Mouse (Mus musculus) liver, adult 2 months (tissue): ENCODE data around the gene Fuca1. TPM values are rescaled to one million over a fixed set of nuclear protein-coding genes. Genes with fewer than 3 reads are reported as not detected.
"Not testable (repeated sequence)": the region's sequence is repeated elsewhere in the genome, so short reads cannot be mapped to it uniquely, and the experiment has no call there.

Experiments used
- DNase-seq: peaks from one replicate; pipeline ENCODE4 v3.0.0-alpha.2; 2011; ENCODE audit warnings: low read depth, low spot score; ENCODE audit errors: extremely low read depth
- H3K27ac ChIP-seq: fragments of 200-500 bp; replicated peaks from 2 replicates; pipeline ENCODE4 v1.5.1; 2012; ENCODE audit warnings: low read depth, mild to moderate bottlenecking, control low read depth, inconsistent platforms, low read length; ENCODE audit not compliant: insufficient read depth
- H3K27me3 ChIP-seq: fragments of 200-500 bp; 2 replicates; pipeline ENCODE4 v1.6.1; 2012; ENCODE audit warnings: mild to moderate bottlenecking, moderate library complexity, low read length, inconsistent platforms; ENCODE audit not compliant: control insufficient read depth, insufficient read depth
- H3K36me3 ChIP-seq: fragments of 200-500 bp; 2 replicates; pipeline ENCODE4 v1.6.1; 2012; ENCODE audit warnings: low read length, inconsistent platforms; ENCODE audit not compliant: control insufficient read depth, insufficient read depth
- H3K4me1 ChIP-seq: fragments of 200-500 bp; 2 replicates; pipeline ENCODE4 v1.6.1; 2011; ENCODE audit warnings: low read length; ENCODE audit not compliant: control insufficient read depth, insufficient read depth
- H3K4me3 ChIP-seq: fragments of 200-500 bp; 2 replicates; pipeline ENCODE4 v1.5.1; 2011; ENCODE audit warnings: low read depth, mild to moderate bottlenecking, control low read depth, low read length, moderate library complexity; ENCODE audit not compliant: insufficient read depth
- H3K79me2 ChIP-seq: fragments of 200-500 bp; 2 replicates; pipeline ENCODE4 v1.6.1; 2012; ENCODE audit warnings: inconsistent platforms, mild to moderate bottlenecking, low read length, moderate library complexity; ENCODE audit not compliant: control insufficient read depth, insufficient read depth
- H3K9ac ChIP-seq: fragments of 200-500 bp; 2 replicates; pipeline ENCODE4 v1.6.1; 2012; ENCODE audit warnings: low read depth, mild to moderate bottlenecking, control low read depth, inconsistent platforms, low read length
- CTCF ChIP-seq: fragments of 200-500 bp; IDR thresholded peaks from 2 replicates; pipeline ENCODE4 v1.5.1; 2011; ENCODE audit warnings: low read depth, low read length, control low read depth
- POLR2A ChIP-seq: fragments of 200-500 bp; IDR thresholded peaks from 2 replicates; pipeline ENCODE4 v1.6.1; 2011; ENCODE audit warnings: low read length, control low read depth; ENCODE audit not compliant: insufficient read depth; ENCODE audit errors: extremely low read depth
- WGBS: fragments of 180-500 bp; shearing (Covaris S2); methylation state at CpG from one replicate; pipeline ENCODE4 v1.1.7; 2018; 5-methylcytosine and 5-hydroxymethylcytosine counted together
- polyA plus RNA-seq: library from polyadenylated mRNA; depleted of rRNA; stranded (reverse); fragments of >200 nt; gene quantifications from 2 replicates; pipeline ENCODE4 v1.2.3, GENCODE M21; 2012
- total RNA-seq: library from RNA; depleted of rRNA; stranded (reverse); fragments of >200 nt; gene quantifications from 2 replicates; pipeline ENCODE4 v1.2.3, GENCODE M21; 2014

Gene Fuca1
- total and polyA plus RNA-seq, 2 experiments = 46.4 to 54.9 TPM

DNA sequence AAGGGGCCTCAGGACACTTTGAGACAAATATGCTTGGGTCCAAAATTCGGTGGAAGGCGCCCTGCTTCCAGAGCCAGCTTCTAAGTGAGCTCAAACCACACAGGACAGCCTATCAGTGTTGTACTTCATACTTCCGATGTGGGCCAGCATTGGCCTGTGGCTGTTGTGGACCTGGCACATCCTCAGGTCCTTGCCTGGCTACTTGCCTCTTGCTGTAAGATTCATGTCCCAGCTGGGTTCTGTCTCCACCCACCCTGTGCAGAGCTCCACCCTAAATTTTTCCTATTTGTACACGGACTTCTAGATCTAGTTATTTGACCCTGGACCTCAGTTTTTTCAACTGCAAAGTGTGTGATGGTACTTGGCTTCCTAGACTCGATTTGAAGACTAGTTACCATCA, 15.0 kb downstream of the Fuca1 start:
- Histone ChIP-seq H3K36me3 (peaks cover 17% of the 10 kb centered on the region; the same call in 1 of the 2 replicates), H3K27me3 (no peaks in the 10 kb centered on the region), H3K9ac (no peak overlapping the region), H3K79me2 (no peaks in the 10 kb centered on the region), H3K4me1 (no peaks in the 10 kb centered on the region), H3K27ac (no peak overlapping the region), H3K4me3 (no peak overlapping the region)
- DNase-seq = no peak
- no peak for TF ChIP-seq POLR2A
- TF ChIP-seq CTCF = no peak
- WGBS = 80% methylated on average over 5 of the region's 5 CpGs

DNA sequence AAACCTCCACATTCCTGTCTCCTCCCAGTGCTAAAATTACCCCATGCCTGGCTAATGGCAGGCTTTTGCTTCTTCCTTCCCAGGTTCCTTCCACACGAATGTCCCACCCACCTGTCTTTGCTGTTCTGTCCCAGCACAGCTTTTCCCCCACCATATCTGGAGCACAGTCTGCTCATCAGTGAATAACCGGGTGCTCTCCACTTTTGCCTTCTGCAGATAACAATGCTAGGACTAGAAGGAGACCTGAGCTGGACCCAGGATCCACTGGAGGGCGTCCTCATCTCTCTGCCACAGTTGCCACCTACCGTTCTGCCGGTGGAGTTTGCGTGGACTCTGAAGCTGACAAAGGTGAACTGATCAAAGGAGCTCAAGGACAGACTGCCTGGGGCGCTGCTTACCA, 18.3 kb downstream of the Fuca1 start:
- WGBS = 77% methylated on average over 7 of the region's 7 CpGs
- TF ChIP-seq CTCF (no peak), POLR2A (no peak)

DNA sequence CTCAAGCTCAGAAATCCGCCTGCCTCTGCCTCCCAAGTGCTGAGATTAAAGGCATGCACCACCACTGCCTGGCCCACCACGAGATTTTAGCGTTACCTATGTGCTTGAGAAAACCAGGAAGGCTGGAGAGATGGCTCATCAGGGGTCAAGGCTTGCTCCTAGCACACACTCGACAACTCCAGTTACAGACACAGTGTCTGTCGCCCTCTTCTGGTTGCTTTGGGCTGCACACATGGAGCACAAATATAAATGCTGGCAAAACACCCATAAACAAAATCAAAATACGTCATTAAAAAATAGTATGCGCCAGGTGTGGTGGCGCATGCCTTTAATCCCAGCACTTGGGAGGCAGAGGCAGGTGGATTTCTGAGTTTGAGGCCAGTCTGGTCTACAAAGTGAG, 20.5 kb downstream of the Fuca1 start:
- peak; percentile 58 for TF ChIP-seq CTCF
- not testable (repeated sequence) for H3K4me3 ChIP-seq, H3K36me3 ChIP-seq, H3K79me2 ChIP-seq, H3K27ac ChIP-seq, H3K27me3 ChIP-seq, H3K4me1 ChIP-seq, DNase-seq, H3K9ac ChIP-seq
- 88% methylated on average over 8 of the region's 8 CpGs for WGBS

More for the DNA sequence above, 18.3 kb downstream of the Fuca1 start:
- DNase-seq = no peak
- Histone ChIP-seq H3K27me3 (no peaks in the 10 kb centered on the region), H3K4me1 (no peaks in the 10 kb centered on the region), H3K9ac (no peak overlapping the region), H3K27ac (no peak overlapping the region), H3K36me3 (peaks cover 11% of the 10 kb centered on the region; the same call in 1 of the 2 replicates), H3K4me3 (no peak overlapping the region), H3K79me2 (no peaks in the 10 kb centered on the region)

DNA sequence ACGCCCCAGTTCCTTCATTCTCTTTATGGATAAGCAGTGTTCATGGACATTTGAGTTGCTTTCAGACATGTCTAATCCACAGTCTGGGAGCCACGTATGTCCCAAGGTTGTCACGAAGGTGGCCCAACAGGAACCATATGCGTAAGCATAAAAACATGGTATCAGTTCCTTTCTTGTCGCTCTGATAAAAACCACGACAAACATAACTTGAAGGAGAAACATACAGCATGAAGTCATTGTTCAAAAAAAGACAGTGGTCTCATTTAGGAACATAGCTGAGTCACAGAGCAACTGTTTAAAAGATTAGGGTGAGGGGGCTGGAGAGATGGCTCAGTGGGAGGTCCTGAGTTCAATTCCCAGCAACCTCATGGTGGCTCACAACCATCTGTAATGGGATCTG, 21.7 kb downstream of the Fuca1 start:
- no peak overlapping the region for H3K27ac ChIP-seq
- H3K27me3 ChIP-seq = no peaks in the 10 kb centered on the region
- H3K9ac ChIP-seq = no peak overlapping the region
- no peak for TF ChIP-seq CTCF
- no peak for TF ChIP-seq POLR2A
- no peaks in the 10 kb centered on the region for H3K4me1 ChIP-seq
- no peak for DNase-seq
- H3K36me3 ChIP-seq = peaks cover 6% of the 10 kb centered on the region; the same call in 1 of the 2 replicates
- H3K79me2 ChIP-seq = peaks cover 6% of the 10 kb centered on the region; the same call in 1 of the 2 replicates
- WGBS = 75% methylated on average over 6 of the region's 6 CpGs
- H3K4me3 ChIP-seq = no peak overlapping the region

DNA sequence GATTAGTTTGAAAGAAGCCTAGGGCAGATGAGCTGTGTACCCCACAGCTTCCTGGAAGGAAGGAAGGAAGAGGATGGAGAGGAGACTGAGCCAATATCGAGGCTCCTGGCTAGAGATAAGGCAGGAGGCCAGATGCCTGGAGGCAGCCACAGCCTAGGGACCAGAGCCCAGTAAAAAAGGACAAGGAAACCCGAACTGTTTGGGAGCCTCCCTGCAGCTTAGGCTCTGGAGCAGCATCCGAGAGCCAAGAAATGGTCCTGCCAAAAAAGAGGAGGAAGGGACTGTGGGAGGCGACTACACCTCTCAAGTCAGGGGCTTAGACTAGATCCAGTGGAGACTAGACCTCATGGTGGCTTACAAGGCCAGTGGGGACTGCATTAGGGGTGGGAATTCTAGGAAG, 22.9 kb downstream of the Fuca1 start:
- Histone ChIP-seq H3K36me3 (peaks cover 1% of the 10 kb centered on the region; the same call in 1 of the 2 replicates), H3K27ac (peak overlapping the region; percentile 15)
- WGBS = 63% methylated on average over 4 of the region's 4 CpGs

DNA sequence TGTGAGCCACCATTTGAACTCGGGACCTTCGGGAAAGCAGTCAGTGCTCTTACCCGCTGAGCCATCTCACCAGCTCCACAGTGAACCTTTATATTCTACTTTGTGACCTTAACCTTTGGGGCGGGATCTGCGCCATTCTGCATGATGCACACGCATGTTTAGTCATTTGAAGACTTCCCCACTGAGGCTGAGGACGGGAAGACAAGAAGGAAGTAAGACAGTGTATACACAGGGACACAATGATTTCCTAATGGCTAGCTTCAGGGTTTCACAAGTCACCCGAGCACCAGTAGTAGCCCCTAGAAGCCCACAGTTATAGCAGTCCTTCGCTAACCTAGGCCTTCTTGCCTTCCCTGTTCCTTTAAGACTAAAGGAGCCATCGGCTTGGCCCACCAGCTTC, 25.2 kb downstream of the Fuca1 start:
- H3K9ac ChIP-seq = peak overlapping the region; percentile 15; the same call in 1 of the 2 replicates
- H3K36me3 ChIP-seq = no peaks in the 10 kb centered on the region
- no peak for DNase-seq
- H3K79me2 ChIP-seq = peaks cover 8% of the 10 kb centered on the region; the same call in 1 of the 2 replicates
- H3K27me3 ChIP-seq = no peaks in the 10 kb centered on the region
- peaks cover 20% of the 10 kb centered on the region for H3K4me1 ChIP-seq
- peak overlapping the region; percentile 18 for H3K27ac ChIP-seq
- TF ChIP-seq POLR2A = no peak
- no peak for TF ChIP-seq CTCF
- 78% methylated on average over 10 of the region's 10 CpGs for WGBS
- H3K4me3 ChIP-seq = no peak overlapping the region

More for the DNA sequence above, 22.9 kb downstream of the Fuca1 start:
- peaks cover 6% of the 10 kb centered on the region for H3K4me1 ChIP-seq
- H3K9ac ChIP-seq = no peak overlapping the region
- DNase-seq = no peak
- no peak for TF ChIP-seq POLR2A
- TF ChIP-seq CTCF = no peak
- no peaks in the 10 kb centered on the region for H3K27me3 ChIP-seq
- H3K79me2 ChIP-seq = peaks cover 8% of the 10 kb centered on the region; the same call in 1 of the 2 replicates
- no peak overlapping the region for H3K4me3 ChIP-seq
